Mouse (Mus musculus) lung, embryonic 15.5 days (tissue): Measurements from ENCODE around the gene Sgk2. TPM values are rescaled to one million over a fixed set of nuclear protein-coding genes. Genes with fewer than 3 reads are reported as not detected.

Experiments used
- ATAC-seq: fragments of 200-750 bp; cut with Nextera tagmentation; 2 replicates; pipeline ENCODE4 v1.8.0; 2017; ENCODE audit warnings: moderate number of reproducible peaks, borderline replicate concordance; ENCODE audit not compliant: low FRiP score, low TSS enrichment; ENCODE audit errors: extremely low read depth
- H3K27ac ChIP-seq: fragments of 300-500 bp; sonication (generic); 2 replicates; pipeline ENCODE4 v1.5.1; 2015; ENCODE audit warnings: moderate library complexity, mild to moderate bottlenecking, inconsistent platforms
- H3K27me3 ChIP-seq: fragments of 300-500 bp; sonication (generic); 2 replicates; pipeline ENCODE4 v1.6.1; 2015; ENCODE audit warnings: inconsistent platforms
- H3K36me3 ChIP-seq: fragments of 300-500 bp; sonication (generic); 2 replicates; pipeline ENCODE4 v1.6.1; 2015; ENCODE audit warnings: inconsistent platforms
- H3K4me1 ChIP-seq: fragments of 300-500 bp; sonication (generic); 2 replicates; pipeline ENCODE4 v1.6.1; 2015; ENCODE audit warnings: inconsistent platforms
- H3K4me2 ChIP-seq: fragments of 300-500 bp; sonication (generic); 2 replicates; pipeline ENCODE4 v1.6.1; 2015; ENCODE audit warnings: inconsistent platforms, mild to moderate bottlenecking, moderate library complexity
- H3K4me3 ChIP-seq: fragments of 300-500 bp; sonication (generic); 2 replicates; pipeline ENCODE4 v1.5.1; 2015; ENCODE audit warnings: mild to moderate bottlenecking, inconsistent platforms
- H3K9ac ChIP-seq: fragments of 300-500 bp; sonication (generic); 2 replicates; pipeline ENCODE4 v1.6.1; 2015; ENCODE audit warnings: inconsistent platforms
- H3K9me3 ChIP-seq: fragments of 300-500 bp; sonication (generic); 2 replicates; pipeline ENCODE4 v1.6.1; 2016; ENCODE audit warnings: inconsistent platforms
- WGBS: fragments of 180-500 bp; shearing (Covaris S2); methylation state at CpG from one replicate; pipeline ENCODE4 v1.1.7; 2015; 5-methylcytosine and 5-hydroxymethylcytosine counted together
- polyA plus RNA-seq: library from polyadenylated mRNA; unstranded; fragments of >200 nt; fragmentation: Nextera tagmentation; extraction: Ambion mirVana; gene quantifications from 2 replicates; pipeline ENCODE4 v1.2.1, GENCODE M21; 2015

The Sgk2 gene
- polyA plus RNA-seq, 1 experiment from 2014 or later = not detected

DNA sequence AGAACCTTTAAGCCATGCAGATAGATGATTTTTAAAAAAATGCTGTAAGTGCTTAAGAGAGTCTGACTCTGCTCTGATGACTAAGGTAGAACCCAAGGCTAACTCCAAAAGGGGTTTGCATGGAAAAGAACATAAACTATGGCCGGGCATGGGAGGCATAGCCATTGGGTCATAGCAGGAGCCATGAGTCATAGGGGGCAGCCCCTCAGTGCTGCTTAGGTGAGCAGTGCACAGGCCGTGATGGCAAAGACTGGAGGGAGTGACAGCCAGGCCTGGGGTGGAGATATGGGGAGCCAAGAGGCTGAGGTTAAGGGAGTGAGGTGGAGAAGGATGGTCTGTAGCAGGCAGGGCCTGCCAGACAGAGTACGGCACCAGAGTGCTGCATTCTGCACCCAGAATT, 18.0 kb upstream of the Sgk2 start:
- H3K27me3 ChIP-seq = no peaks in the 10 kb centered on the region
- H3K9me3 ChIP-seq = no peaks in the 10 kb centered on the region
- H3K36me3 ChIP-seq = no peaks in the 10 kb centered on the region
- no peak overlapping the region for H3K4me2 ChIP-seq
- H3K4me1 ChIP-seq = peaks cover 6% of the 10 kb centered on the region
- no peak for ATAC-seq
- H3K27ac ChIP-seq = no peak overlapping the region
- WGBS = 75% methylated on average over 3 of the region's 3 CpGs
- H3K9ac ChIP-seq = no peak overlapping the region
- H3K4me3 ChIP-seq = no peak overlapping the region

DNA sequence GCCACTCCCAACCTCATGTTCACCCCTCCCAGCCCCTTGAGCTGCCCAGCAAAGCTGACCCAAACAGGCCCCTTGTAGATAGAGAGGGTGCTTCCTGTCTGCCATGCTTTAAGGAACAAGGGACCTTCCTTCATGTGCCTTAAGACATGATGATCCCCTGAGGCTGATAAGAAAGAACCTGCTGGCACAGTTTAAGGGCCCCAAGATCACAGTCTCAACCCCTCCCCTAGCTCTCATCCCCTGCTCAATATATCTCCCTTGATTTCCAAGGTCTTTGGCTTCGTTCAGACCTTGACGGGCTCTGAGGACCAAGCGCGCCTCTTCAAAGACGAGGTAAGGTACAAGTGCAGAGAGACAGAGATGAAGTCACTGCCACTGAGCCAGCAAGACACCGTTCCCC, 16.2 kb upstream of the Sgk2 start:
- Histone ChIP-seq H3K4me2 (no peak overlapping the region), H3K9ac (no peak overlapping the region), H3K36me3 (no peaks in the 10 kb centered on the region), H3K27me3 (no peaks in the 10 kb centered on the region), H3K9me3 (no peaks in the 10 kb centered on the region), H3K4me3 (no peak overlapping the region), H3K27ac (no peak overlapping the region), H3K4me1 (peaks cover 14% of the 10 kb centered on the region)
- WGBS = 70% methylated on average over 6 of the region's 6 CpGs
- ATAC-seq = no peak

DNA sequence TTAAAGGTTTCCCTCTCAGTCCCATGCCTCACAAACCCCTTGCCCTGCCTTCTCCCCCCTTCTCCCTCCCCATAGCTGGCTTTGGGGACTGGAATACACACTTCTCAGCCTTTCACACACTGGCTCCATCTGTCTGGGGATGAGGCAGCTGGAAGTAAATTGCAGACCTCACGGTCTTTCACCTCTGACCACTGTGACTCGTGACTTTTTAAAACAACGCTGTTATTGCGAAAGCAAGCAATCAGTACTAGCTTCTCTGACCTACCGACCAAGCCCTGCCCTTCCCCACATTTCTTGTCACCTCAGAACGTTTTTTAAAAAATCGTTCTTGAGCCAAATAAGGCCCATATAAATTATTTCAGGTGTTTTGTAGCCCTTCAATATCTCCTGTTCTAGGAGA, 14.4 kb upstream of the Sgk2 start:
- H3K9ac ChIP-seq = no peak overlapping the region
- H3K27me3 ChIP-seq = no peaks in the 10 kb centered on the region
- no peak overlapping the region for H3K27ac ChIP-seq
- peaks cover 18% of the 10 kb centered on the region for H3K4me1 ChIP-seq
- no peak for ATAC-seq
- H3K36me3 ChIP-seq = no peaks in the 10 kb centered on the region
- 31% methylated on average over 7 of the region's 7 CpGs for WGBS
- H3K4me2 ChIP-seq = no peak overlapping the region
- no peaks in the 10 kb centered on the region for H3K9me3 ChIP-seq
- H3K4me3 ChIP-seq = no peak overlapping the region

DNA sequence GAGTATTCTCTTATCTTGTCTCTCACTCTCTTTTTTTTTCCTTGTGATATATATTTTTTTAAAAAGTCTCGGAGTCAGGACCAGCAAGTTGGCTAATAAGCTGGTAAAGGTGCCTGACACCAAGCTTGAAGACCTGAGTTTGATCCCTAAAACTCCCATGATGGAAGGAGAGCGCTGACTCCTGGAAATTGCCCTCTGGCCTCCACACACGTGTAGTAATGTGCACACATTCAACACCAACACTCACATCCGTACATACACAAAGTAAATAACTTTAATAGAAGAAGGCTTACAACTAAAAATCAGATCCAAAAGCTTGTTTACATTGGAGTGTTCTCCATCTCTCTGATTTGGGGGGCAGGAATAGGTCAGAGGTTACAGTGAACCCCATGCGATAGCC, 13.9 kb upstream of the Sgk2 start:
- no peak overlapping the region for H3K9ac ChIP-seq
- 43% methylated on average over 5 of the region's 5 CpGs for WGBS
- H3K9me3 ChIP-seq = no peaks in the 10 kb centered on the region
- H3K4me1 ChIP-seq = peaks cover 18% of the 10 kb centered on the region
- no peak overlapping the region for H3K4me3 ChIP-seq
- no peaks in the 10 kb centered on the region for H3K36me3 ChIP-seq
- ATAC-seq = no peak
- no peak overlapping the region for H3K4me2 ChIP-seq
- no peak overlapping the region for H3K27ac ChIP-seq
- no peaks in the 10 kb centered on the region for H3K27me3 ChIP-seq

DNA sequence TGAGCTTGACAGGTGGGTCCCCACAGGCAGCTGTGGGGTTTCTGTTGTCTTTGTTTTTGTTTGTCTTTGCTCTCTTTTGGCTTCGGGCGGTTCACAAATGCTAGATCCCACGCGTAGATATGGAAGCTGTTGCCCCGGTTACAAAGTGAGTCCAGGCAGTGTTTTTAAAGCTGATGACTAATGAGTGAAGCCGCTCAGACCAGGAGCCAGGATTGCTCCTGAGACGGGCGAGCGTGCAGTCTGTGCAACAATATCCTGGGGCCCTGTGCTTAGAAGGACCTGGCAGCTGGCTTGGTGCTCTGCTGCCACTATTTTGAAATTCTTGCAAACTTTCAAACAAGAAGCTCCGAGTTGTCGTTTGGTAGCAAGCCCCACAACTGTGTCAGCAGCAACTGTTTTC, 13.5 kb upstream of the Sgk2 start:
- no peak overlapping the region for H3K27ac ChIP-seq
- H3K9me3 ChIP-seq = no peaks in the 10 kb centered on the region
- peaks cover 18% of the 10 kb centered on the region for H3K4me1 ChIP-seq
- H3K9ac ChIP-seq = no peak overlapping the region
- H3K27me3 ChIP-seq = no peaks in the 10 kb centered on the region
- WGBS = 14% methylated on average over 11 of the region's 11 CpGs
- H3K4me2 ChIP-seq = no peak overlapping the region
- no peaks in the 10 kb centered on the region for H3K36me3 ChIP-seq
- H3K4me3 ChIP-seq = no peak overlapping the region
- no peak for ATAC-seq

DNA sequence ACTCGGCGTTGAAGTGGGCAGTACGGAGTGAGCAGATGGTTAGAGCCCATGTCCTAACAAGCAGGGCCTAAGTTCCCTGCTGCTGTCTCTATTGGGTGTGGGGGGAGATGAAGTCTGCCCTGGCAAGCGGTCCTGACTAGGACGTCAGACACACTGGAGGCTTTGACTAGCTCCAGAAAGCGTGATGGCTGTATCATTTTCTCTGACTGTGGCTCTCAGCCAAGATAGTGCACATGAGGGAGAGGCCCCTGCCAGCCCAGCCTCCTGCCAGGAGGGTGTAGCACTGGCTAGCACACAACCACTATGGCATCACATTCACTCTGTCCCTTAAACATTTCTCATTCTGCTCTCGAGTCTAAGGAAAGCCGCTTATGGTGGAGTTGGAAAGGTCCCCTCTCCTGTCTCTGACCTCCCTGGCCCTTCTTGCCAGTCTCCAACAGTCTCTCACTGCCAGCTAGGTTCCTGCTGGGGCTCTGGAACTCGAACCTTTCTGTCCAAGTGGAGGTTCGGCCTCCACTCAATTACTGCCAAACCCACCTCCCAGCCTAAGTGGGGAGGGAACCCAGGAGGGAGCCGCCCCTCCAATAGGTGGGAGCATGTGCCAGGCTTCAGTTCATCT, 11.9 kb upstream of the Sgk2 start:
- no peak overlapping the region for H3K9ac ChIP-seq
- no peaks in the 10 kb centered on the region for H3K27me3 ChIP-seq
- peaks cover 18% of the 10 kb centered on the region for H3K4me1 ChIP-seq
- H3K4me3 ChIP-seq = no peak overlapping the region
- H3K9me3 ChIP-seq = no peaks in the 10 kb centered on the region
- WGBS = 63% methylated on average over 11 of the region's 11 CpGs
- ATAC-seq = no peak
- H3K27ac ChIP-seq = no peak overlapping the region
- H3K36me3 ChIP-seq = no peaks in the 10 kb centered on the region
- H3K4me2 ChIP-seq = no peak overlapping the region

DNA sequence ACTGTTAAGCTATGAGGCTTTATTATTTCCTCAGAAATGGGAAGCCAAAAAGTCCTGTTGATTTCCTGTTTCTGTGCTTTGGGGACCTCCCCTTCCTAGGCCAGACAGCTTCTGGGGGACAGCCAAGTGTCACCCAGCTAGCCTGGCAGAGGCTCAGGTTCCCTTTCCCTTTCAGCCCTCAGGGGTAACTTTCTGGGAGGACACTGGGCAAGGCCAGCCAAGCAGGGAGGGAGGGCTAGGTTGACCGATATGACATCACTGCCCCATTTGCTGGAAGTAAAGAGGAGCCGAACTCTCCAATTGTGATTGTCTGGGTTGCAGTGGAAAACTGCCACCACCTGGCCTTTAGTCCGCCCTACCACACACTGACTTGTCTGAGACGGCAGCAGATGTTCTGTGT, 11.1 kb upstream of the Sgk2 start:
- Histone ChIP-seq H3K27ac (no peak overlapping the region), H3K36me3 (no peaks in the 10 kb centered on the region), H3K4me1 (peaks cover 18% of the 10 kb centered on the region), H3K9me3 (no peaks in the 10 kb centered on the region), H3K27me3 (no peaks in the 10 kb centered on the region), H3K9ac (no peak overlapping the region), H3K4me3 (no peak overlapping the region), H3K4me2 (no peak overlapping the region)
- 51% methylated on average over 4 of the region's 4 CpGs for WGBS
- ATAC-seq = no peak

DNA sequence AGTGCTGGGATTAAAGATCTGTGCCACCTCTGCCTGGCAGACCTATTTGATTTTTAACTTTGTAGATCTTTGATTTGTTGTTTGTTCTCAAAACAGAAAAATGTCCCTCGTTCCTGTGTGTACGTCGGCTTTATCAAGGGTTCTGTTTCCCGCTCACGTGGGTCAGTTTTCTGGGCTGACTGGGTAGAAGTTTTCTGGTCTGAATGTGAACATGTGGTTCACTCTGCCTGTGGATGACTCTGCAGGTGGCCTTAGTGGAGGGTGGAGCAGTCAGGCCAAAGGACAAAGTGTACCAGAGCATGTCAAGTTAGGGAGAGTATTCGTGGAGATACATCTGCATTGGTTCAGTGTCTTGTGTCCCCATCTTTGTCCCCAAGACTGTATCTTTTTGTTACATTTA, 2.7 kb upstream of the Sgk2 start:
- H3K27me3 ChIP-seq = no peaks in the 10 kb centered on the region
- no peak overlapping the region for H3K27ac ChIP-seq
- H3K4me2 ChIP-seq = no peak overlapping the region
- no peak overlapping the region for H3K9ac ChIP-seq
- H3K4me3 ChIP-seq = no peak overlapping the region
- no peaks in the 10 kb centered on the region; the same call in 1 of the 2 replicates for H3K4me1 ChIP-seq
- H3K9me3 ChIP-seq = no peaks in the 10 kb centered on the region
- ATAC-seq = no peak
- WGBS = 80% methylated on average over 6 of the region's 6 CpGs
- H3K36me3 ChIP-seq = no peaks in the 10 kb centered on the region

DNA sequence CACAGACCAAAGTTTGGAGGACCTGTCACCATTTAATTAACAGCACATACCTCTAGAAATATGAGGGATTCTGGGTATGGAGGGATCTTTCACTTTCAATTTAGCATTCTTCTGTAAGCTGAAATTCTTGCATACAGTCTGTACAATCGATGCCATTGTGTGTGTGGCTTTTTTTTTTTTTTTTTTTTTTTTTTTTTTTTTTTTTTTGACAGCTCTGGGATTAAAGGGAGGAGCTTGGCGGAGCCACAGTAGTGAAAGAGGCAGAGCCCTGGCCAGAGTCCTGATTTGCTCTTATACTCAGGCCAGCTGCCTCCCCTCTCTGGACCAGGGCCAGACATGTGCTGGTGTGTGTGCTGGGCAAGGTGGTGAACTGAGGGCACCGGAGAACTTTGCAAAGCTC, 1.2 kb upstream of the Sgk2 start:
- Histone ChIP-seq H3K9ac (no peak overlapping the region), H3K36me3 (no peaks in the 10 kb centered on the region), H3K4me1 (no peaks in the 10 kb centered on the region; the same call in 1 of the 2 replicates), H3K4me3 (no peak overlapping the region), H3K4me2 (no peak overlapping the region), H3K27ac (no peak overlapping the region), H3K9me3 (no peaks in the 10 kb centered on the region), H3K27me3 (no peaks in the 10 kb centered on the region)
- 31% methylated on average over 3 of the region's 3 CpGs for WGBS
- ATAC-seq = no peak

DNA sequence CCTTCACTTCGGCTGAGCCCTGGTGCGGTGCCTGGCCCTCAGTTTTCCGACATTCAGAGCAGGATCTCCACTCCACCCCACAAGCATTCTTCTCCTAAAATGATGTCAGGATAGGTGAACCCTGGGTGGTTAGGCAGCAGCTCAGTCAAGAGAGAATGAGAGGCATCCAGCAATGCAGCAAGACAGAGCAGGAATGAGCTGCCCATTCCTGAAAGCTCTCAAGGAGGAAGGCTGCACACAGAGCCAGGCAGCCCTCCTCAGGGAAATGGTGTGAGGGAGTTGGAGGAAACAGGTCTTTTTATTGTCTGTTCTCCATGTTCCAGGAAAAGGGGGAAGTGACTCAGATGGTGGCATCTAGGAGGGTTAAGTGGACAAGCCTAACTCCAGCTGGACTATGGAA, 366 bp upstream of the Sgk2 start:
- Histone ChIP-seq H3K27ac (no peak overlapping the region), H3K4me1 (no peaks in the 10 kb centered on the region; the same call in 1 of the 2 replicates), H3K27me3 (no peaks in the 10 kb centered on the region; the same call in 1 of the 2 replicates), H3K9me3 (no peaks in the 10 kb centered on the region), H3K36me3 (no peaks in the 10 kb centered on the region), H3K4me2 (no peak overlapping the region), H3K4me3 (no peak overlapping the region), H3K9ac (no peak overlapping the region)
- WGBS = 53% methylated on average over 3 of the region's 3 CpGs
- ATAC-seq = no peak

DNA sequence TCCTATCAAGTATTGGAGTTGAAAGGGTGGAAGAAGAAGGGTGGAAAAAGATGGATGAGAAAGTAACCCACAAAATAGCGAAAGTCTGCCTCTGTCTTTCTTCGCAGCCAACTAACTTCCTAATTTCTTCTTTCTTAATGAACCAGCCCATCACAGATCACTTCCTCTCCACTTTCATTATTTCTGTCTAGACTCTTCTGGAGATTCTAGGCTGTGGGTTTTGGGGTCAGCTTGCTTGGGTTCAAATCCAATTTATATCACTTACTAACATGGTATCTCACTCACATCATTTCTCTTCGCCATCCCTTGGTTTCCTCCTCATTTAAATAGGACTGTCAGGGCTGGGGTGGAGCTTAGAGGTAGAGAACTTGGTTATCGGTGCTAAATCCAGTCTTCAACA, 1.1 kb downstream of the Sgk2 start:
- no peak for ATAC-seq
- H3K36me3 ChIP-seq = no peaks in the 10 kb centered on the region
- no peaks in the 10 kb centered on the region; the same call in 1 of the 2 replicates for H3K4me1 ChIP-seq
- H3K4me3 ChIP-seq = no peak overlapping the region
- 78% methylated on average over 4 of the region's 4 CpGs for WGBS
- no peak overlapping the region for H3K4me2 ChIP-seq
- H3K27me3 ChIP-seq = no peaks in the 10 kb centered on the region; the same call in 1 of the 2 replicates
- H3K27ac ChIP-seq = no peak overlapping the region
- H3K9me3 ChIP-seq = no peaks in the 10 kb centered on the region
- H3K9ac ChIP-seq = no peak overlapping the region

DNA sequence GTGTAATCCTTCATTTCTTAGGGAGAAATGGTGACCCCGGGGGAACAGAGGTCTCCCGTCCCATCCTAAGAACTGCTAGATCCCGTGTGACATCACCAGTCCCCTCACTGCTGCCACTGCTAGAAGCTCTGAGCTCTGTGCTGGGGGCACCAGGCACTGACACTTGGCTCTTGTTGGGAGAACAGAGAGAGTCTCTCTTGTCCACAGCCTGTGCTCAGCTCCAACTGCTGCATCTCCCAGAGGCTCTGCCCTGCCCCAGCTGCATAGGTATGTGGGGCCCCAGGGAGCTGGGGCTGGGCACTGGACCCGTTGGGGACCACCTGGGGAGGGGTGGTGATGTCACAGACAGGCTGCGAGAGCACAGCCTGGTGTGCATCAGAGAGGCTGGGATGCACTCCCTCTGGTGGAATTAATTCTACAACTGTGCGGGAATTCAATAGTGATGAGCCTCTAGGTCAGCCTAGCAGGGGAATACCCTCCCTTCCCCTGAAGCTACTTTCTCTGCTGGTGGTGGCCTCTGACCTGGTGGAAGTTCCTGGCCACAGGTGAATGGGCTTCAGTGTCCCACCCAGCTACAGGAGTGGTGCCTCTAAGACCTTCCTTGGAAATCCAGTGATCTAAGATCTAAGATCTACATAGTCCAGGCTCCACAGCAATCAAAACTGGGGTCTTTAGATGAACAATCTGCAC, 4.4 kb downstream of the Sgk2 start:
- H3K27me3 ChIP-seq = no peaks in the 10 kb centered on the region; the same call in 1 of the 2 replicates
- no peak overlapping the region for H3K4me3 ChIP-seq
- no peak overlapping the region for H3K9ac ChIP-seq
- no peaks in the 10 kb centered on the region for H3K9me3 ChIP-seq
- ATAC-seq = no peak
- no peak overlapping the region for H3K27ac ChIP-seq
- no peaks in the 10 kb centered on the region for H3K4me1 ChIP-seq
- H3K36me3 ChIP-seq = no peaks in the 10 kb centered on the region
- 28% methylated on average over 6 of the region's 6 CpGs for WGBS
- H3K4me2 ChIP-seq = no peak overlapping the region
